Mouse (Mus musculus): Measurements from ENCODE around the gene Txn1. TPM values are rescaled to one million over a fixed set of nuclear protein-coding genes. Genes with fewer than 3 reads are reported as not detected.

Gene Txn1
- 551 and 575 TPM in 2 replicates for polyA plus RNA-seq (2014; fragmentation: Nextera tagmentation; extraction: Ambion mirVana)

- H3K4me2 ChIP-seq (ENCODE audit: low read length): peak within 1 kb of the TSS; percentile 86
- peak within 1 kb of the TSS; percentile 96 for H3K27ac ChIP-seq (ENCODE audit: low read depth)
- DNase-seq (ENCODE audit: low spot score) (peak; percentile 100), ATAC-seq (replicated peaks; ENCODE audit: low FRiP score, low TSS enrichment, low read depth) (peak; percentile 98)
- peak within 1 kb of the TSS; percentile 83 for H3K9ac ChIP-seq (ENCODE audit: low read length)
- under 1% methylated on average over 70 of the region's 71 CpGs for WGBS
- no peaks in the 10 kb centered on the region for H3K27me3 ChIP-seq (replicated peaks; ENCODE audit: control insufficient read depth, insufficient read depth, low read length)
- H3K36me3 ChIP-seq (ENCODE audit: control insufficient read depth, insufficient read depth, low read length): peaks cover 11% of the 10 kb centered on the region
- H3K4me1 ChIP-seq (replicated peaks; ENCODE audit: control insufficient read depth, insufficient read depth, low read length): peaks cover 20% of the 10 kb centered on the region
- H3K9me3 ChIP-seq (ENCODE audit: control insufficient read depth, low read length): no peaks in the 10 kb centered on the region
- H3K4me3 ChIP-seq (ENCODE audit: low read depth, low read length): peak within 1 kb of the TSS; percentile 83
Measured at GRCm38 (mm10) chr4:57956029-57956960, at the start of gene Txn1. Gene Txn1 (minus strand): TSS chr4:57956411.

- DNase-seq (ENCODE audit: low spot score): no peak
- ATAC-seq (replicated peaks; ENCODE audit: low FRiP score, low TSS enrichment, low read depth): no peak
Measured at GRCm38 (mm10) chr4:58003501-58003900, 47.3 kb upstream of the Txn1 start.

GRCm38 (mm10) chr4:57991425-57991824, 35.2 kb upstream of the Txn1 start:
- Histone ChIP-seq H3K27ac (ENCODE audit: low read depth) (no peak overlapping the region), H3K4me2 (ENCODE audit: low read length) (no peak overlapping the region), H3K4me1 (replicated peaks; ENCODE audit: control insufficient read depth, insufficient read depth, low read length) (no peaks in the 10 kb centered on the region), H3K27me3 (replicated peaks; ENCODE audit: control insufficient read depth, insufficient read depth, low read length) (no peaks in the 10 kb centered on the region), H3K9ac (ENCODE audit: low read length) (no peak overlapping the region), H3K36me3 (ENCODE audit: control insufficient read depth, insufficient read depth, low read length) (no peaks in the 10 kb centered on the region), H3K9me3 (ENCODE audit: control insufficient read depth, low read length) (no peaks in the 10 kb centered on the region), H3K4me3 (ENCODE audit: low read depth, low read length) (no peak overlapping the region)
- no peak for DNase-seq (ENCODE audit: low spot score)
- WGBS: 85% methylated on average over 1 of the region's 1 CpGs
- no peak for ATAC-seq (replicated peaks; ENCODE audit: low FRiP score, low TSS enrichment, low read depth)

More at GRCm38 (mm10) chr4:58003501-58003900, 47.3 kb upstream of the Txn1 start:
- H3K4me2 ChIP-seq (ENCODE audit: low read length): no peak overlapping the region
- no peak overlapping the region for H3K4me3 ChIP-seq (ENCODE audit: low read depth, low read length)
- H3K9me3 ChIP-seq (ENCODE audit: control insufficient read depth, low read length): no peaks in the 10 kb centered on the region
- no peak overlapping the region for H3K27ac ChIP-seq (ENCODE audit: low read depth)
- H3K4me1 ChIP-seq (replicated peaks; ENCODE audit: control insufficient read depth, insufficient read depth, low read length): no peaks in the 10 kb centered on the region
- no peaks in the 10 kb centered on the region for H3K27me3 ChIP-seq (replicated peaks; ENCODE audit: control insufficient read depth, insufficient read depth, low read length)
- H3K36me3 ChIP-seq (ENCODE audit: control insufficient read depth, insufficient read depth, low read length): no peaks in the 10 kb centered on the region
- WGBS: 63% methylated on average over 3 of the region's 3 CpGs
- H3K9ac ChIP-seq (ENCODE audit: low read length): no peak overlapping the region

- ATAC-seq (replicated peaks; ENCODE audit: low FRiP score, low TSS enrichment, low read depth) (no peak), DNase-seq (ENCODE audit: low spot score) (peak; percentile 38)
- Histone ChIP-seq H3K4me3 (ENCODE audit: low read depth, low read length) (no peak overlapping the region), H3K9me3 (ENCODE audit: control insufficient read depth, low read length) (no peaks in the 10 kb centered on the region), H3K4me2 (ENCODE audit: low read length) (no peak overlapping the region), H3K4me1 (replicated peaks; ENCODE audit: control insufficient read depth, insufficient read depth, low read length) (no peaks in the 10 kb centered on the region), H3K36me3 (ENCODE audit: control insufficient read depth, insufficient read depth, low read length) (no peaks in the 10 kb centered on the region), H3K27me3 (replicated peaks; ENCODE audit: control insufficient read depth, insufficient read depth, low read length) (no peaks in the 10 kb centered on the region), H3K27ac (ENCODE audit: low read depth) (no peak overlapping the region), H3K9ac (ENCODE audit: low read length) (no peak overlapping the region)
- WGBS: 86% methylated on average over 6 of the region's 6 CpGs
Measured at GRCm38 (mm10) chr4:57974400-57975117, 18.3 kb upstream of the Txn1 start.

DNA sequence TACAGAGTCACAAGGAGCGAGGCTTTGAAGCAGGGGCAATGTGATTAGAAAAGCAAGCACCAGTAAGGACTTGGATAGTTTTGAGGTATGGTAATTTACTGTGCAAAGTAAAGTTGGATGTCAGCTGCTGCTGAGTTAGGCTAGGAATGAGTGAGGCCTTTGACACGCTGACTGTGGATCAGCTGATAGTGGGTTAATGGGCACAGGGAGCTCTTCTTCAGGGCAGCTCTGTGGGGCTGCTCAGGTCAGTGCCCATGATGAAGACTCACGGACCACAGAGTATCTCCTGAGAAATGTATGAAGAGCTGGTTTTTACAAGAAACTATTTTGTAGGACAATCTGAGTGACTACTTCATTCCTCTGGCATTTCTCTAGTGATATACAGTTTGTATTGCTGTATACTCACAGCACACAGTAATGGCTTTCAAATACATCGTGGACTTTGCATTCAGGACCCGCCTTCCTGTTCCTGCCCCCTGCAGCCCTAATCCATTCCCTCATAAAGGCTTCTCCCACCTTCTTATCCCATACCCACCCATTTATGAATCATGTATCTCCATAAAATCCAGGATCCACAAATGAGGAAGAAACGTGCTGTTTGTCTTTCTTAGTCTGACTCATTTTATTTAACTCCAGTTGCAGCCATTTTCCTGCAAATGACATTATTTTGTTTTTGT, 17.5 kb upstream of the Txn1 start:
- WGBS: 75% methylated on average over 6 of the region's 6 CpGs
- H3K27ac ChIP-seq (ENCODE audit: low read depth): no peak overlapping the region
- no peak for ATAC-seq (replicated peaks; ENCODE audit: low FRiP score, low TSS enrichment, low read depth)

GRCm38 (mm10) chr4:57970285-57970684, 14.1 kb upstream of the Txn1 start:
- Histone ChIP-seq H3K9me3 (ENCODE audit: control insufficient read depth, low read length) (no peaks in the 10 kb centered on the region), H3K27me3 (replicated peaks; ENCODE audit: control insufficient read depth, insufficient read depth, low read length) (no peaks in the 10 kb centered on the region), H3K4me2 (ENCODE audit: low read length) (no peak overlapping the region), H3K4me3 (ENCODE audit: low read depth, low read length) (no peak overlapping the region), H3K4me1 (replicated peaks; ENCODE audit: control insufficient read depth, insufficient read depth, low read length) (no peaks in the 10 kb centered on the region), H3K36me3 (ENCODE audit: control insufficient read depth, insufficient read depth, low read length) (no peaks in the 10 kb centered on the region), H3K9ac (ENCODE audit: low read length) (no peak overlapping the region), H3K27ac (ENCODE audit: low read depth) (no peak overlapping the region)
- ATAC-seq (replicated peaks; ENCODE audit: low FRiP score, low TSS enrichment, low read depth): no peak
- DNase-seq (ENCODE audit: low spot score): no peak

More for the DNA sequence above, 17.5 kb upstream of the Txn1 start:
- H3K4me1 ChIP-seq (replicated peaks; ENCODE audit: control insufficient read depth, insufficient read depth, low read length): no peaks in the 10 kb centered on the region
- no peak overlapping the region for H3K4me2 ChIP-seq (ENCODE audit: low read length)
- no peak overlapping the region for H3K4me3 ChIP-seq (ENCODE audit: low read depth, low read length)
- no peak overlapping the region for H3K9ac ChIP-seq (ENCODE audit: low read length)
- no peaks in the 10 kb centered on the region for H3K27me3 ChIP-seq (replicated peaks; ENCODE audit: control insufficient read depth, insufficient read depth, low read length)
- peak; percentile 48 for DNase-seq (ENCODE audit: low spot score)
- H3K36me3 ChIP-seq (ENCODE audit: control insufficient read depth, insufficient read depth, low read length): no peaks in the 10 kb centered on the region
- H3K9me3 ChIP-seq (ENCODE audit: control insufficient read depth, low read length): no peaks in the 10 kb centered on the region

- no peak overlapping the region for H3K27ac ChIP-seq (ENCODE audit: low read depth)
- ATAC-seq (replicated peaks; ENCODE audit: low FRiP score, low TSS enrichment, low read depth): no peak
- H3K27me3 ChIP-seq (replicated peaks; ENCODE audit: control insufficient read depth, insufficient read depth, low read length): no peaks in the 10 kb centered on the region
- no peak overlapping the region for H3K4me2 ChIP-seq (ENCODE audit: low read length)
- WGBS: 44% methylated on average over 3 of the region's 3 CpGs
- DNase-seq (ENCODE audit: low spot score): peak; percentile 37
- H3K9ac ChIP-seq (ENCODE audit: low read length): no peak overlapping the region
- H3K9me3 ChIP-seq (ENCODE audit: control insufficient read depth, low read length): no peaks in the 10 kb centered on the region
- no peaks in the 10 kb centered on the region for H3K36me3 ChIP-seq (ENCODE audit: control insufficient read depth, insufficient read depth, low read length)
- H3K4me3 ChIP-seq (ENCODE audit: low read depth, low read length): no peak overlapping the region
- no peaks in the 10 kb centered on the region for H3K4me1 ChIP-seq (replicated peaks; ENCODE audit: control insufficient read depth, insufficient read depth, low read length)
Measured at GRCm38 (mm10) chr4:57967195-57967594, 11.0 kb upstream of the Txn1 start.

DNA sequence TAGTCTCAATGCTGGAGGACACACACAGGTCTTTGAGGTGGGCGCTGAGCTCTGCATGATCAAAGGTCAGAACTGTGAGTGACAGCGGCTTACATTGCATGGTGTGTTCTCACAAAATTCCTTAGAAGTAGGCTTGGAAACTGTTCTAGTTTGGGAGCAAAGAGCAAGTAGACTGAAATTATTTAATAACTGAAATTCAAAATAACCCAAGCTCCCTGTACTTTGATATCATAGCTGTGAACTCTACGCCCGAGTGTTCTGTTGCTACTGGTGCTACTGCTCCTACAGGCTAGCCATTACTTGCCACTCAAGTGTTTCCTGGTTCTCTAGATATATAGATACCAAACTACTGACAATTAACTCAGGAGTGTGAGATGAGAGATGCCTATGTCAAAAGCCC, 9.3 kb upstream of the Txn1 start:
- Histone ChIP-seq H3K4me2 (ENCODE audit: low read length) (no peak overlapping the region), H3K9me3 (ENCODE audit: control insufficient read depth, low read length) (no peaks in the 10 kb centered on the region), H3K9ac (ENCODE audit: low read length) (no peak overlapping the region), H3K27ac (ENCODE audit: low read depth) (no peak overlapping the region), H3K27me3 (replicated peaks; ENCODE audit: control insufficient read depth, insufficient read depth, low read length) (no peaks in the 10 kb centered on the region), H3K4me3 (ENCODE audit: low read depth, low read length) (no peak overlapping the region), H3K4me1 (replicated peaks; ENCODE audit: control insufficient read depth, insufficient read depth, low read length) (no peaks in the 10 kb centered on the region), H3K36me3 (ENCODE audit: control insufficient read depth, insufficient read depth, low read length) (no peaks in the 10 kb centered on the region)
- ATAC-seq (replicated peaks; ENCODE audit: low FRiP score, low TSS enrichment, low read depth) (no peak), DNase-seq (ENCODE audit: low spot score) (no peak)
- 93% methylated on average over 4 of the region's 4 CpGs for WGBS

All from intestine, embryonic 14.5 days (tissue).